Mouse (Mus musculus): ENCODE data around the gene Lmtk3.

DNA sequence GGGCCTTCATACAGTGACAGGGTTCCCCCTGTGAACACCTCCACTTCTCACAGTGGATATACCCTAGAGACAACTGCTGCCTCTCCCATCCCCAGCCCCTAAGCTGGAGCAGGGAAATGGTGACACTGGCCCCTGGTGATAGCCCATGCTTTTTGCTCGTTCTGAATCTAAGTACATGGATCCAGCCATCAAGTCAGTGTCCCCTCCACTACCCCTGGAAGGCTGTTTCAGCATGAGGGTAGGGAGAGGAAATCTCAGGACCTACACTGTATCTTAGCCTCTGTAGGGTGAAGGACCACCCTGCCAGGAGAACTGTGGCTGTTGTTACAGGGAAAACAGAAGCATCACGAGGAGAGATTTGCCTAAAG is 32.4 kb downstream of the Lmtk3 start:
- TF ChIP-seq GATA1 (IDR thresholded peaks at IDR 0.05; ENCODE audit: borderline replicate concordance, low read length) (no peak), FLI1 (IDR thresholded peaks at IDR 0.05; ENCODE audit: low read length) (no peak)
